Mouse (Mus musculus) naive thymus-derived CD4-positive, alpha-beta T cell, adult 5 months (primary cell): ENCODE data around the gene Tsen54. TPM values are rescaled to one million over a fixed set of nuclear protein-coding genes. Genes with fewer than 3 reads are reported as not detected.

Experiments used
- polyA plus RNA-seq: library from polyadenylated mRNA; unstranded; fragments of 100-300 nt; shearing (Covaris generic); gene quantifications from one replicate; pipeline ENCODE4 v1.2.1, GENCODE M21; 2017

The Tsen54 gene
- 24.6 TPM for polyA plus RNA-seq

DNA sequence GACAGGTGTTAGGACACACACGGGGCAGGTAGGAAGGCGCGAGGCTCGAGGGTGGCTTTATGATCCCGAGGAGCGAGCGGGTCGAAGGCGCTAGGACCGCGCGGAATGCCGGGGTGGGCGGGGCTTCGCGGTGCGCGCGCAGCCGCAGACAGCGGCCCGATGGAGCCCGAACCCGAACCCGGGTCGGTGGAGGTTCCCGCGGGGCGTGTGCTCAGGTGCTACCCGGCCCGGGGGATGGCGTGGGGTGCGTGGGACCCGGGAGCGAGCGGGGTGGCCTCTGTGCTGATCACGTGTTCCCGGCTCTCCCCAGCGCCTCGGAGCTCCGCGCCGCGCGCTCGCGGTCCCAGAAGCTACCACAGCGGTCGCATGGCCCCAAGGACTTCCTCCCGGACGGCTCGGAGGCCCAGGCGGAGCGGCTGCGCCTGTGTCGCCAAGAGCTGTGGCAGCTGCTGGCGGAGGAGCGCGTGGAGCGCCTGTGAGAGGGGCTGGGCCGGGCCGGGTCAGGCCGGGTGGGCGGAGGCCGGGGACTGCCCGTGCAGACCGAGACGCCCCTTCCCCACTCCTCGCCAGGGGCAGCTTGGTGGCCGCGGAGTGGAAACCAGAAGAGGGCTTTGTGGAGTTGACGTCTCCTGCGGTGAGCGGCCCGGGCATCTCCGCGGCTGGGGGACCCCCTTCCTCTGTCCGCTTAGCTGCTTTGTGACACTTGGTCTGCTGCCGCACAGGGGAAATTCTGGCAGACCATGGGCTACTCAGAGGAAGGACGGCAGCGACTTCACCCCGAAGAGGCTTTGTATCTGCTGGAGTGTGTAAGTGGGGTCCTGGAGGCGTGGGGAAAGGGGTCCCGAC, at the start of gene Tsen54:
Gene Tsen54 (plus strand): TSS at position 120 of the 846 bp plus-strand sequence.

DNA sequence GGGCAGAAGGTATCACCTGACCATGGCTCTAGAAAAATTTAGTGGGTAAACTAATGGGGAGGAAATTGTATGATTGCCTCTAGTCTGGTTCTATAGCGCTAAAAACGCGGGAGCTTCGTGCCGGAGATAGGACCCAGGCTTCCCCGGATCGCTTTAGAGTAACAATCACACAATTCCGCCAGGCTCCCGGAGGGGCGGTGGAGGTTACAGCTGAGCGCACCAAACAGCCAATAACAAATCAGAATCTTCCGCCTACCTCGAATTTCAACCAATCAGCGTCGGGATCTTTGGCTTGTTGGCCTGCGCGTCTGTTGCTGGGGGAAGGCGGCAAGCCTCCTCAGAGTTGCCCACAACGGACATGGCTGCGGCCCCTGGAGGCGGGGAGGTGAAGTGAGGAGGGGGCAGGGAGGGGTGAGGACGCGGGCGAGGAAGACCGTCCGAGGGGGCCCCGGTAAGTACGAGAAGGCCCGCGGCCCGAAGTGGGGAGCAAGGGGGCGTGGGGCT, 49.4 kb upstream of the Tsen54 start, which contains the start of gene Tmem94:
Gene Tmem94 (plus strand): TSS at position 331 of the 504 bp plus-strand sequence.

DNA sequence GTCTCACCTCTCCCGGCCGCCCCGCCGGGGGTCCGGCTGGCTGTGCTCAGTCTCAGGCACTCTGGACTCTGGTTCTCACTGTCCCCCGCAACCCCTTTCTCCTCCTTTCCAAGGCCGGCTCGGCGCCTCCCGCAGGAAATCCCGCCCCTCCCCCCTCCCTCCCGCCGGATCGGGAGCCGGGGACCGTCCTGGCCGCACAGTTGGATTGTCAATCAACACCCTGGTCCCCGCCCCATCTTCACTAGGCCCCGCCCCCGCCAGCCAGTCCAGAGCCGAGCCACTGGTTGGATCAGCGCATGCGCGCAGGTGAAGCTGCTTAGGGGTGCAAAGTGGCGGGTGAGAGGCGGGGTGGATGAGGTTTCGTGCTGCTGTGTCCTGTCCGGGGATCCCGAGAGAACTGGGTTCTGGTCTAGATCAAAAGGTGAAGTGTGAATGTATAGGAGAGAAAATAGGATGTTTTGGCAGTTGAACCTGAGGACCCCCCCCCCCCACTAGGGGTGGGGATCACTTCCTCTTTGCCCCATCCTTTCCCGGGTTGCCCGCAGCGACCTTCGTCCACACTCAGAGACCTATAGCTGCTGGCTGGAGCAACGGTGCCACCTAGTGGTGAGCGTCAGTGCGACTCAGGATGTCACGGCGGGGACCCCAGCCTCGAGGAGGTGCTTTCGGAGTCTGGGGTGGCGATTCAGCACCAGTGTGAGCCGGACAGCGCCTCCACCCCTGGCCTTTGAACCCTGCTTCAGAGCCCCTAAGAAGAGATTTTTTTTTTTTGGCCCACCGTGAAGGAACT, 822 bp upstream of the Tsen54 start, which contains the start of gene Caskin2:
Gene Caskin2 (minus strand): TSS at position 133 of the 790 bp plus-strand sequence.

DNA sequence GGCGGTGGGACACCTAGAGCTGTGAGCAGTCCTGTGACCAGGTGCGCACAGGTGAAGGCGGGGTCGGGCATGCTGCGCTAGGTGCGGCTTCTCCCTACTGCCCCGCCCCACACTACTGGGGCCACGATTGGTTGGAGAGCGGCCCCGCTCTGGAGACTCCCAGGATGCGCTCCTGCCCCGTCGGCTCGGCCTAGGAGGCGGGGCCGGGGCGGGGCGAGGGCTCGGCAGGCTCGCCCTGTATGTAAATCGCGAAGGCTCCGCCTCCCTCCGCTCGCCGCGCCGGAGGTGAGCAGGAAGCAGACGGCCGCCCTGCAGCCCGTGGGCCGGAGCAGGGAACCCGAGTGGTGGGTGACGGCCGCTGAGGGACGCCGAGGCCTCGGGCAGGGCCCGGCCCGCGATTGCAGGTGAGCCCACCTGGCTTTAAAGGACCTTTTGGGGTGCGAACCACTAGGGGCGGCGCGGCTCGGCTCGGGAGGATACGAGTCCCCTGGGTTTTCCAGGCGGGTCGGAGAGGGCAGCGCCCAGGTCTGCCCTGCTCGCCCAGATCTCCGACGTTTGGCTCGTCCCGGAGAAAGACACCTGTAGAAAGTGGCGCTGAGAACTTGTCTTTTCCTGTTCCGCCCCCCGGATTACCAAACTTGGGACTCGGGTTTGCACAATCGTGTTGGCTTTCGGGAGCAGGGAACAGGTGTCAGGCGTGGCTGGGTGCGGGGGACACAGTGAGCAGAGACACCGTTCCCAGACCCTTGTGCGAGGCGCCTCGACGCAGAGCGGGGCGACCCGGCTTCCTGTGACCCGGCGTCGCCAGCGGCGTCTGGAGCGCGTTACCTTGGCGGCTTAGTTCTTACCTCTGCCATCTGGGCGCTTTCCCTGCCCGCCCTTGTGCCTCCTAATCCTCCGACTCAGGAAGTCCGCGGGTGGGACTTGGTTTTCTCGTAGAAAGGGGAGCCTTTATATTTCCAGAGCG, 9.5 kb downstream of the Tsen54 start, which contains the start of gene Llgl2:
Gene Llgl2 (plus strand): TSS at position 276 of the 967 bp plus-strand sequence.

DNA sequence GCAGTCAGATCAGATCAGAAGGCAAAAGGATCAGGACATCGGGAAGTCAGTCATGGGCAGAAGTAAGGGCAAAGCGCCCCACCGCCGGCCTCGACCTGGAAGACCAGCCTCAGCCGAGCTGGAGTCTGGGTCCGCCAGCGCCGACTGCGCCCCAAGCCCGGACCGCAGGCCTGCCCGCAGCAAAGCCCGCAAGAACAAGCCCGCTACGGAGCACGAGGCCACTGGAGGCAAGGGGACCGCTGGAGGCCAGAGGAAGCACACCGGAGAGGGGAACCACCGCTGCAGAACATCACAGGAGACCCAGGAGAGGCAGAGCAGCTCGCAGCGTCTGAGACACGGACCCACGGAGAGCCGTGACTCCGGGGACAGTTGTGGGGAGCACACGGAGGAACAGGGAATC, 43.8 kb downstream of the Tsen54 start, which contains the start of gene Myo15b:
Gene Myo15b (plus strand): TSS at position 53 of the 400 bp plus-strand sequence.

Other genes starting within 250 kb of the Tsen54 start
- gene Mrps7, start 210.8 kb upstream of the Tsen54 start, polyA plus RNA-seq: 62.9 TPM
- gene Gga3, start 210.7 kb upstream of the Tsen54 start, polyA plus RNA-seq: 51.5 TPM
- gene Mif4gd, start 201.8 kb upstream of the Tsen54 start, polyA plus RNA-seq: 168 TPM
- gene Slc25a19, start 186.4 kb upstream of the Tsen54 start, polyA plus RNA-seq: 27.4 TPM
- gene Grb2, start 106.1 kb upstream of the Tsen54 start, polyA plus RNA-seq: 176 TPM
- 20.7 TPM for gene Tmem94, start 49.3 kb upstream of the Tsen54 start, polyA plus RNA-seq
- 0.30 TPM for gene Caskin2, start 1.1 kb upstream of the Tsen54 start, polyA plus RNA-seq
- 25.9 TPM for gene Llgl2, start 9.3 kb downstream of the Tsen54 start, polyA plus RNA-seq
- not detected for gene Myo15b, start 43.7 kb downstream of the Tsen54 start, polyA plus RNA-seq
- not detected for gene Smim5, start 85.2 kb downstream of the Tsen54 start, polyA plus RNA-seq
- 0.36 TPM for gene Smim6, start 97.3 kb downstream of the Tsen54 start, polyA plus RNA-seq
- gene Sap30bp, start 118.6 kb downstream of the Tsen54 start, polyA plus RNA-seq: 38.0 TPM
- 10.1 TPM for gene Recql5, start 118.8 kb downstream of the Tsen54 start, polyA plus RNA-seq
- gene Itgb4, start 160.0 kb downstream of the Tsen54 start, polyA plus RNA-seq: not detected
- 18.7 TPM for gene Galk1, start 198.0 kb downstream of the Tsen54 start, polyA plus RNA-seq
- 1,639 TPM for gene H3f3b, start 213.2 kb downstream of the Tsen54 start, polyA plus RNA-seq
- 48.4 TPM for gene Unk, start 215.6 kb downstream of the Tsen54 start, polyA plus RNA-seq